Mouse (Mus musculus): ENCODE measurements around the gene Pip5k1c.

GRCm38 (mm10) chr10:81309571-81309970 lies 16.8 kb downstream of the Pip5k1c start:
- TF ChIP-seq POLR2A (IDR thresholded peaks at IDR 0.05; ENCODE audit: borderline replicate concordance, insufficient read depth, low read length) (no peak), CTCF (IDR thresholded peaks at IDR 0.05; ENCODE audit: borderline replicate concordance, insufficient read depth, low read depth, low read length) (no peak)

Measured in cerebellum, adult 2 months (tissue).